Mouse (Mus musculus) CH12.LX (cell line): ENCODE data around the gene Ttc9b.

Source experiments
- BHLHE40 ChIP-seq: IDR thresholded peaks from 2 replicates; pipeline ENCODE4 v1.6.1; 2011; ENCODE audit warnings: mild to moderate bottlenecking, low read depth, low read length, improper control_type of control experiment
- CHD1 ChIP-seq: IDR thresholded peaks from 2 replicates; pipeline ENCODE4 v1.6.1; 2012; ENCODE audit warnings: low read depth, low read length, improper control_type of control experiment, inconsistent platforms
- CTCF ChIP-seq, 2 experiments: IDR thresholded peaks in 1 of 2; conservative IDR thresholded peaks in 1 of 2; 2 replicates each; pipeline ENCODE4 v1.5.1; 2011 to 2012; ENCODE audit warnings: low read depth in 2 of 2, low read length in 2 of 2, improper control_type of control experiment in 1 of 2, inconsistent platforms in 1 of 2, mild to moderate bottlenecking in 1 of 2, moderate library complexity in 1 of 2
- EP300 ChIP-seq: IDR thresholded peaks from 2 replicates; pipeline ENCODE4 v1.6.1; 2011; ENCODE audit warnings: low read length, improper control_type of control experiment
- ETS1 ChIP-seq: conservative IDR thresholded peaks from 2 replicates; pipeline ENCODE4 v1.6.1; 2012; ENCODE audit warnings: low read depth, mild to moderate bottlenecking, inconsistent platforms, low read length, improper control_type of control experiment, moderate library complexity
- MAZ ChIP-seq: IDR thresholded peaks from 2 replicates; pipeline ENCODE4 v1.6.1; 2012; ENCODE audit warnings: low read depth, mild to moderate bottlenecking, inconsistent platforms, low read length, improper control_type of control experiment, moderate library complexity
- MEF2A ChIP-seq: IDR thresholded peaks from 2 replicates; pipeline ENCODE4 v1.6.1; 2014; ENCODE audit warnings: low read depth, mild to moderate bottlenecking, inconsistent platforms, low read length, improper control_type of control experiment, borderline replicate concordance
- POLR2A ChIP-seq: IDR thresholded peaks from 2 replicates; pipeline ENCODE4 v1.6.1; 2011; ENCODE audit warnings: low read depth, mild to moderate bottlenecking, improper control_type of control experiment, low read length
- RAD21 ChIP-seq: IDR thresholded peaks from 2 replicates; pipeline ENCODE4 v1.6.1; 2011; ENCODE audit warnings: low read depth, mild to moderate bottlenecking, low read length, improper control_type of control experiment, moderate library complexity
- UBTF ChIP-seq: IDR thresholded peaks from 2 replicates; pipeline ENCODE4 v1.6.1; 2012; ENCODE audit warnings: low read depth, mild to moderate bottlenecking, inconsistent platforms, low read length, improper control_type of control experiment, moderate library complexity
- ZKSCAN1 ChIP-seq: IDR thresholded peaks from 2 replicates; pipeline ENCODE4 v1.6.1; 2012; ENCODE audit warnings: low read depth, inconsistent platforms, low read length, improper control_type of control experiment, borderline replicate concordance
- ZMIZ1 ChIP-seq: IDR thresholded peaks from 2 replicates; pipeline ENCODE4 v1.6.1; 2012; ENCODE audit warnings: low read depth, mild to moderate bottlenecking, inconsistent platforms, low read length, improper control_type of control experiment

GRCm38 (mm10) chr7:27609688-27610087 is 44.0 kb upstream of the Ttc9b start:
- TF ChIP-seq CTCF (conservative IDR thresholded peaks at IDR 0.05 in 1 of 2, IDR thresholded peaks at IDR 0.05 in 1 of 2; ENCODE audit: low read depth in 2 of 2, low read length in 2 of 2) (no peak), POLR2A (no peak), MAZ (no peak), RAD21 (no peak), UBTF (no peak), ZMIZ1 (no peak), MEF2A (0 out of 2 replicates have a peak, but pooled peaks have one; percentile 14), BHLHE40 (no peak), ETS1 (peak; percentile 57), CHD1 (no peak), EP300 (no peak), ZKSCAN1 (no peak)
